Comparison of ENCODE assay signal across 8 mouse cellular contexts in genomic region chr5:124165622-124166570, GRCm38 (mm10). TPM values are rescaled to one million over a fixed set of nuclear protein-coding genes. Genes with fewer than 3 reads are reported as not detected.
DNase-seq lines count a peak whose midpoint lies in the region; ATAC-seq and TF ChIP-seq lines count a peak whose summit lies in the region.

No protein-coding gene starts in this region.

- peaks cover 90% of the 10 kb centered on the region for H3K4me1 ChIP-seq in heart, embryonic 12.5 days (replicated peaks)
- H3K4me1 ChIP-seq in forebrain, postnatal 0 days (ENCODE audit: insufficient read depth), result peaks cover 12% of the 10 kb centered on the region

- H3K9me3 ChIP-seq in heart, embryonic 12.5 days (replicated peaks), result no peaks in the 10 kb centered on the region
- no peaks in the 10 kb centered on the region for H3K9me3 ChIP-seq in forebrain, postnatal 0 days (ENCODE audit: low read length)

- H3K4me3 ChIP-seq in heart, embryonic 12.5 days, result no peak overlapping the region
- no peak overlapping the region for H3K4me3 ChIP-seq in forebrain, postnatal 0 days (ENCODE audit: low read depth, low read length)

- no peak for DNase-seq in heart, adult 18-20 months
- peak; percentile 45 for DNase-seq in forebrain, postnatal 0 days
- peak; percentile 55 to 58 for DNase-seq in left cerebral cortex, postnatal 36 days (ENCODE audit: low spot score in 2 of 2)
- peak; percentile 60 for DNase-seq in naive thymus-derived CD4-positive, alpha-beta T cell, adult 2 months (ENCODE audit: low read depth)
- DNase-seq in c-Kit-positive CD71-positive TER-119-positive erythroid progenitor cells, embryonic 14.5 days (ENCODE audit: low spot score), result no peak
- DNase-seq in urinary bladder, postnatal 4 days (ENCODE audit: low spot score in 2 of 2), result no peak

- ATAC-seq in heart, embryonic 12.5 days (ENCODE audit: insufficient number of reproducible peaks, low FRiP score), result no peak
- ATAC-seq in activated CD4-positive, CD25-positive, alpha-beta regulatory T cell, adult 4 months, result peak; percentile 54
- ATAC-seq in forebrain, postnatal 0 days, result peak; percentile 66

- intact Hi-C loops in left cerebral cortex, postnatal 36 days (cut with DNase I), result loop anchor here (5.0 kb wide), 1 partner anchor 56 kb away; no protein-coding TSS in a partner anchor

- peak overlapping the region; percentile 39 for H3K9ac ChIP-seq in heart, embryonic 12.5 days
- no peak overlapping the region for H3K9ac ChIP-seq in forebrain, postnatal 0 days

- peak overlapping the region; percentile 93 for H3K27ac ChIP-seq in heart, embryonic 12.5 days (ENCODE audit: poor library complexity, severe bottlenecking)
- peak overlapping the region; percentile 54; the same call in 1 of the 2 replicates for H3K27ac ChIP-seq in forebrain, postnatal 0 days (ENCODE audit: low read depth, low read length)

- no peaks in the 10 kb centered on the region for H3K27me3 ChIP-seq in heart, embryonic 12.5 days (replicated peaks)
- H3K27me3 ChIP-seq in forebrain, postnatal 0 days (ENCODE audit: insufficient read depth, low read length), result no peaks in the 10 kb centered on the region

- TF ChIP-seq CTCF in forebrain, postnatal 0 days (IDR thresholded peaks at IDR 0.05; ENCODE audit: low read depth), result no peak

- no peaks in the 10 kb centered on the region for H3K36me3 ChIP-seq in heart, embryonic 12.5 days
- no peaks in the 10 kb centered on the region for H3K36me3 ChIP-seq in forebrain, postnatal 0 days (ENCODE audit: insufficient read depth)

- peak overlapping the region; percentile 11 for H3K4me2 ChIP-seq in heart, embryonic 12.5 days
- H3K4me2 ChIP-seq in forebrain, postnatal 0 days (ENCODE audit: low read depth), result no peak overlapping the region

- 25% methylated on average over 15 of the region's 15 CpGs for WGBS in heart, embryonic 12.5 days
- 41% methylated on average over 15 of the region's 15 CpGs for WGBS in forebrain, postnatal 0 days

RNA-seq across cellular contexts. Expression of gene Arl6ip4, which starts 50.0 kb away (rescaled TPM):
- 69.7 and 78.8 TPM in 2 replicates for polyA plus RNA-seq in heart, embryonic 12.5 days (2016; fragmentation: Nextera tagmentation; extraction: Ambion mirVana)
- total RNA-seq in heart, adult 18-20 months (2021), result 10 to 100 TPM; 36.3 to 37.8 TPM
- polyA plus RNA-seq in activated CD4-positive, CD25-positive, alpha-beta regulatory T cell, adult 4 months (2017; shearing (Covaris generic)), result 10 to 100 TPM; 59.1 to 76.7 TPM
- total RNA-seq in forebrain, postnatal 0 days (2014; rRNA removed), result 36.0 and 41.9 TPM in 2 replicates
- 95.6 and 98.3 TPM in 2 replicates for polyA plus RNA-seq in forebrain, postnatal 0 days (2015; fragmentation: Nextera tagmentation; extraction: Ambion mirVana)
- 10 to 100 TPM; 50.3 to 62.4 TPM for total RNA-seq in left cerebral cortex, postnatal 36 days (2021)

RNA-seq across cellular contexts. Expression of gene Ogfod2, which starts 53.8 kb away (rescaled TPM):
- 16.1 and 17.0 TPM in 2 replicates for polyA plus RNA-seq in heart, embryonic 12.5 days (2016; fragmentation: Nextera tagmentation; extraction: Ambion mirVana)
- 10 to 100 TPM; 15.1 to 17.5 TPM for total RNA-seq in heart, adult 18-20 months (2021)
- polyA plus RNA-seq in activated CD4-positive, CD25-positive, alpha-beta regulatory T cell, adult 4 months (2017; shearing (Covaris generic)), result 10 to 100 TPM; 16.3 to 21.2 TPM
- 56.0 and 58.3 TPM in 2 replicates for total RNA-seq in forebrain, postnatal 0 days (2014; rRNA removed)
- polyA plus RNA-seq in forebrain, postnatal 0 days (2015; fragmentation: Nextera tagmentation; extraction: Ambion mirVana), result 40.7 and 44.2 TPM in 2 replicates
- total RNA-seq in left cerebral cortex, postnatal 36 days (2021), result 10 to 100 TPM; 37.3 to 37.8 TPM

Comparison
In these comparisons a context has a peak if more than half of its experiments do, and no peak if none do; other contexts are left out.
1. DNase-seq: peak in forebrain, postnatal 0 days (single experiment), left cerebral cortex, postnatal 36 days (2 of 2) and naive thymus-derived CD4-positive, alpha-beta T cell, adult 2 months (single experiment); none in heart, adult 18-20 months (0 of 2), c-Kit-positive CD71-positive TER-119-positive erythroid progenitor cells, embryonic 14.5 days (single experiment) and urinary bladder, postnatal 4 days (0 of 2).